19 mouse cellular contexts compared by ENCODE assay signal in genomic region chr12:30598955-30599354, GRCm38 (mm10). TPM values are rescaled to one million over a fixed set of nuclear protein-coding genes. Genes with fewer than 3 reads are reported as not detected.
DNase-seq lines count a peak whose midpoint lies in the region; ATAC-seq and TF ChIP-seq lines count a peak whose summit lies in the region.
"Had no signal": no experiment of that assay in that cellular context is flagged by ENCODE, and none has a peak within 500 bp of the region (broad histone marks: within the 10 kb centered on the region; RNA-seq: fewer than 3 reads in every experiment).

No protein-coding gene starts in this region.

- no peaks in the 10 kb centered on the region for H3K36me3 ChIP-seq in limb, embryonic 14.5 days (ENCODE audit: control insufficient read depth, insufficient read depth, low read length)
- H3K36me3 ChIP-seq in limb, embryonic 10.5 days: no peaks in the 10 kb centered on the region
- no peaks in the 10 kb centered on the region for H3K36me3 ChIP-seq in embryonic facial prominence, embryonic 15.5 days
- H3K36me3 ChIP-seq: hindbrain, embryonic 15.5 days; limb, embryonic 12.5 days had no signal

- H3K9me3 ChIP-seq in limb, embryonic 14.5 days (ENCODE audit: control insufficient read depth, low read length): no peaks in the 10 kb centered on the region
- no peaks in the 10 kb centered on the region for H3K9me3 ChIP-seq in limb, embryonic 10.5 days (replicated peaks)
- H3K9me3 ChIP-seq in embryonic facial prominence, embryonic 15.5 days (replicated peaks): no peaks in the 10 kb centered on the region
- H3K9me3 ChIP-seq: hindbrain, embryonic 15.5 days; limb, embryonic 12.5 days had no signal

- no peak overlapping the region for H3K4me3 ChIP-seq in limb, embryonic 14.5 days (replicated peaks; ENCODE audit: low read length)
- no peak overlapping the region for H3K4me3 ChIP-seq in limb, embryonic 10.5 days
- H3K4me3 ChIP-seq in embryonic facial prominence, embryonic 15.5 days (replicated peaks): no peak overlapping the region
- H3K4me3 ChIP-seq: hindbrain, embryonic 15.5 days; limb, embryonic 12.5 days had no signal

- no peaks in the 10 kb centered on the region for H3K27me3 ChIP-seq in limb, embryonic 14.5 days (ENCODE audit: control insufficient read depth, insufficient read depth, low read length)
- no peaks in the 10 kb centered on the region for H3K27me3 ChIP-seq in limb, embryonic 10.5 days (ENCODE audit: low read depth, poor library complexity, severe bottlenecking)
- no peaks in the 10 kb centered on the region for H3K27me3 ChIP-seq in embryonic facial prominence, embryonic 15.5 days
- H3K27me3 ChIP-seq: hindbrain, embryonic 15.5 days; limb, embryonic 12.5 days had no signal

- no peak overlapping the region for H3K27ac ChIP-seq in limb, embryonic 14.5 days (replicated peaks; ENCODE audit: low read depth, low read length)
- no peak overlapping the region for H3K27ac ChIP-seq in limb, embryonic 10.5 days
- H3K27ac ChIP-seq in embryonic facial prominence, embryonic 15.5 days (replicated peaks): no peak overlapping the region
- H3K27ac ChIP-seq: hindbrain, embryonic 15.5 days; limb, embryonic 12.5 days; liver, embryonic 14.5 days had no signal

- TF ChIP-seq POLR2A in limb, embryonic 14.5 days (IDR thresholded peaks at IDR 0.05; ENCODE audit: borderline replicate concordance, extremely low read depth, insufficient read depth, insufficient read length): no peak

- no peak for ATAC-seq in limb, embryonic 14.5 days (ENCODE audit: low FRiP score, low read depth)
- ATAC-seq in embryonic facial prominence, embryonic 15.5 days (ENCODE audit: insufficient number of reproducible peaks, low FRiP score, low TSS enrichment, low read depth): peak; percentile 39; the same call in 1 of the 2 replicates
- ATAC-seq: Patski had no signal

- DNase-seq in cerebellum, postnatal 14 days: peak; percentile 27 to 39
- DNase-seq in cerebellum, postnatal 36 days: no peak
- peak; percentile 44 for DNase-seq in limb, embryonic 14.5 days (ENCODE audit: low spot score)
- DNase-seq in limb, embryonic 10.5 days (ENCODE audit: low spot score): no peak
- peak; percentile 18 for DNase-seq in CD4-positive, CD25-positive, alpha-beta regulatory T cell, adult 2 months (ENCODE audit: low read depth, low spot score)
- no peak for DNase-seq in right cerebral cortex, postnatal 36 days (ENCODE audit: low spot score in 2 of 2)
- no peak for DNase-seq in natural killer cell, adult 2 months (ENCODE audit: low spot score in 2 of 2)
- DNase-seq: adrenal gland, postnatal 14 days; cerebellum, adult 8-10 months; heart, postnatal 14 days; kidney, adult 11 months; kidney, postnatal 14 days had no signal

- no peak overlapping the region for H3K4me2 ChIP-seq in limb, embryonic 14.5 days (replicated peaks; ENCODE audit: low read depth, low read length, severe bottlenecking)
- H3K4me2 ChIP-seq in embryonic facial prominence, embryonic 15.5 days (replicated peaks): no peak overlapping the region
- H3K4me2 ChIP-seq: heart, embryonic 11.5 days; hindbrain, embryonic 15.5 days; limb, embryonic 12.5 days; midbrain, embryonic 11.5 days had no signal

- WGBS in limb, embryonic 14.5 days: 37% methylated on average over 3 of the region's 3 CpGs
- WGBS in limb, embryonic 10.5 days: 89% methylated on average over 3 of the region's 3 CpGs
- 36% methylated on average over 3 of the region's 3 CpGs for WGBS in embryonic facial prominence, embryonic 15.5 days

- H3K4me1 ChIP-seq in limb, embryonic 14.5 days (ENCODE audit: control insufficient read depth, insufficient read depth, low read length): 0 out of 2 replicates have a peak, but pooled peaks cover 2% of the 10 kb centered on the region
- H3K4me1 ChIP-seq in limb, embryonic 10.5 days: peaks cover 32% of the 10 kb centered on the region
- peaks cover 7% of the 10 kb centered on the region; the same call in 1 of the 2 replicates for H3K4me1 ChIP-seq in embryonic facial prominence, embryonic 15.5 days
- H3K4me1 ChIP-seq: hindbrain, embryonic 15.5 days had no signal

- H3K9ac ChIP-seq in limb, embryonic 14.5 days (ENCODE audit: low read depth, low read length, severe bottlenecking): no peak overlapping the region
- H3K9ac ChIP-seq in embryonic facial prominence, embryonic 15.5 days: no peak overlapping the region
- H3K9ac ChIP-seq: hindbrain, embryonic 15.5 days; limb, embryonic 12.5 days; liver, embryonic 14.5 days had no signal

RNA-seq across cellular contexts. Expression of gene Tmem18, which starts 14.7 kb away (rescaled TPM):
- 23.7 and 24.4 TPM in 2 replicates for polyA plus RNA-seq in limb, embryonic 14.5 days (2012; rRNA removed)
- polyA plus RNA-seq in limb, embryonic 14.5 days (2014; fragmentation: Nextera tagmentation; extraction: Ambion mirVana): 26.1 and 26.6 TPM in 2 replicates
- 18.5 and 25.0 TPM in 2 replicates for polyA plus RNA-seq in limb, embryonic 10.5 days (2016; fragmentation: Nextera tagmentation; extraction: Ambion mirVana)
- 24.7 and 26.4 TPM in 2 replicates for polyA plus RNA-seq in embryonic facial prominence, embryonic 15.5 days (2015; fragmentation: Nextera tagmentation; extraction: Ambion mirVana)

Comparison
In these comparisons a context has a peak if more than half of its experiments do, and no peak if none do; other contexts are left out.
1. DNase-seq: peak in cerebellum, postnatal 14 days (2 of 2), limb, embryonic 14.5 days (single experiment) and CD4-positive, CD25-positive, alpha-beta regulatory T cell, adult 2 months (single experiment); none in cerebellum, postnatal 36 days (0 of 2), limb, embryonic 10.5 days (single experiment), right cerebral cortex, postnatal 36 days (0 of 2) and natural killer cell, adult 2 months (0 of 2).